Mouse (Mus musculus): ENCODE results near the gene Tacr1. TPM values are rescaled to one million over a fixed set of nuclear protein-coding genes. Genes with fewer than 3 reads are reported as not detected.

The Tacr1 gene
- total and polyA plus RNA-seq, 3 experiments, result not detected

GRCm38 (mm10) chr6:82525107-82525867 is 123.2 kb downstream of the Tacr1 start:
- DNase-seq, result no peak

- no peak for DNase-seq
Measured at GRCm38 (mm10) chr6:82528631-82529030, 126.5 kb downstream of the Tacr1 start.

GRCm38 (mm10) chr6:82536641-82537040 is 134.5 kb downstream of the Tacr1 start:
- DNase-seq, result no peak

- DNase-seq, result no peak
Measured at GRCm38 (mm10) chr6:82549270-82549669, 147.1 kb downstream of the Tacr1 start.

DNA sequence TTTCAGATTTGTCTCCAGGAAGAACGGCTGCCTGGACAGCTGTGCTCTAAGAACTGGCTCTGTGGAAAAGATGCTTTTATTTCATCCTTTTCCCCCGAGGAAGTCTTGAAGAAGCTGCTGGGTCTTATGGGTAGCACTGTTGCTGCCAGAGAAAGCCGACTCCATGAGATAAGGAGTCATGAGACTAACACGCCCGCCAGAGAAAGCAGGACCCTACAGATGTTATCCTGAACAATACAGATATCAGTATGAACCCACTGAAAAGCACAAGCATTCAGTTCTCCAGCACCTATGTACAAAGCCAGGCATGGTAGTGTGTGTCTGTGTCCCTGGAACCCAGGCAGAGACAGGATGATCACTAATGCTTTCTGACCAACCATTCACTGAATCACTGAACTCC is 173.3 kb downstream of the Tacr1 start:
- no peak for DNase-seq

DNA sequence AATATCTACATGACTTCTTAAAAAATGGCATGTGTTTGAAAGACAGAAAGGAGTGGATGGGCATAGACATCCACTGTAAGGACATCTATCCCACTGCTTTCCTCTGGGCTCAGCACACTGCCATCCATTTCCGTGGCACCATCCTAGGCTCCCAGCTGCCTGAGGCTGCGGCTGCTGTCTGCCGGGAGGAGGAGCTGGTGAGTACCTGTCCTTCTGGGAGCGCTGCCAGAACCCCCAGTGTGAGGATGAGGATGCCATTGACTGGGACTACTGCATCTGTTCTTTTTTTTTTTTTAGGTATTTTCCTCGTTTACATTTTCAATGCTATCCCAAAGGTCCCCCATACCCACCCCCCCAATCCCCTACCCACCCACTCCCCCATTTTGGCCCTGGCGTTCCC is 183.3 kb downstream of the Tacr1 start:
- no peak for DNase-seq

DNA sequence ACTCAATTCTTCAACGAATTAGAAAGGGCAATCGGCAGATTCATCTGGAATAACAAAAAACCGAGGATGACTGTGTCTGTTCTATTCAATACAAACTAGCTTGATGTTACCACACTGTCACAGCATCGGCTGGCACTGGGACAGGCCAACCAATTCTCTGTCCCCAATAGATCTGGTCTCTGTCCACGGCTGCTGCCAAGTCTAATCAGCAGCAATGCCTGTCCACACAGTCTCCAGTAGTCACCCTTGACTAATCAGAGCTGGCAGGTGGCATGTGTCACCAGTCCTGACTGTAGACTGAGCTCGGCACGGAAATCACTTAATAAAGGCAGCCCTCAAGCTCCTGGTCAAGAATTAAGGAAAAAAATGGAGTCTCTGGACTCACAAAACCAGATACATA is 187.3 kb downstream of the Tacr1 start:
- peak; percentile 6 for DNase-seq

DNA sequence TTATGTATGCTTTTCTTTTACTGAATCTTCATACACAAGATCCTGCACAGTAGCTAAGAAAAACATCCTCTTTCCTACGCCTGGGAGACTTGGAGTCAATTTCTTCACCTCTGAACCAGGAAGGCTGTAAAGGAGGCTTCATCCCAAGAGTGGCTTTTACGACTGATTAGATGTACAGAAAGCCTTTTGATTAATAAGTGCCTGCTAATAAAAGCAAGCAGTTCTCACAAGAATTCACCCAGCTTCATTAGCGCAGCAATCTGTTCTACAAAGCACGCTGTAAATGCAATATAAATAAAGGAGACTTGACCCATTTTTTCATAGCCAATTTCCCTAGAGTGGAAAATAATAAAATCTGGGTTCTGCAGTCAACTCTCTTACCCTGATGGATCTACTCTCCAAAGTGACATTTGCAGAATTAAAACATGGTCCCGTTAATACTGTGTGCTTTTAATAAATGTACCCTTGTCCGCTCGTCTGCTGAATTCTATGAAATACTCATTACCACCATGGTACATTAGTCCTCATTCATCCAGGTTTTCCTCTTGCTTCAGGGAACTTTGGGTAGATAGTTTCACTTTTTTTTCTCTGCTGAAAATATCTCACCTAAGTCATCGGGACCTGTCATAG is 193.4 kb downstream of the Tacr1 start:
- DNase-seq, result no peak

- no peak for DNase-seq
Measured at GRCm38 (mm10) chr6:82603228-82603627, 201.1 kb downstream of the Tacr1 start.

GRCm38 (mm10) chr6:82603665-82604064 is 201.5 kb downstream of the Tacr1 start:
- DNase-seq, result peak; percentile 20

- no peak for DNase-seq
Measured at GRCm38 (mm10) chr6:82604791-82605190, 202.7 kb downstream of the Tacr1 start.

- no peak for DNase-seq
Measured at GRCm38 (mm10) chr6:82608756-82609155, 206.6 kb downstream of the Tacr1 start.

DNA sequence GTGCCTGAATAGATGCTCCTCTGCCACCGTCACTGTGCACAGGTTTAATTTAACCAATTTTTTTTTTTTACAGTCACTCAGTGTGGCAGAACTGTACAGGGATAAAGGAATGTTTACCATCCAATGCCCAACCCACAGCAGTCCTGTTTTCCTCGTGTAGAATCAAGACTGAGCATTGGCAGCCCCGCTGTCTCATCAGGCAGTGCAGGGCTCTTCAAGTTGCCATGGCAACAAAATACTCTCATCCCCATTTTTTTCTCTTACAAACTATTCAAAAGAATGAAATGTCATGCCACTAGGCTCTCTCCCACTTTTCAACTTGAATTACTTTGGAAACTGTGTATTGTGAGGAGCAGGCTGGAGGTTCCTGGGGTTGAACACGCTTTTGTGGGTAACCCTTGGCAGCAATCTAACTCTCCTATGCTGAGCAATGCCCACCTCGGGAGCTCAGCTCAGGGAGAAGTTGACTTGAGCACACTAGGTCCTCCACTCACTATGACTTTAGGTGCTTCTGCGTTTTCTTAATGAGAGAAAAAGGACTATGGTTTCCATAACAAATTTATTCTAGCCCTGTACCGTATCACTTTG is 207.3 kb downstream of the Tacr1 start:
- DNase-seq, result no peak

All from adrenal gland, adult 2 months (tissue).